Mouse (Mus musculus) right cerebral cortex, postnatal 10 days (tissue): ENCODE measurements at regions not wholly inside any gene's neighbourhood (a gene's known extent, or its start where the extent isn't known, plus 50 kb on each side); places are given as distances from the start of the nearest gene placed in this dataset.
A peak's percentile ranks its signal among the peaks of the same experiment; 100 is the strongest.
"Not testable (repeated sequence)": the region's sequence is repeated elsewhere in the genome, so short reads cannot be mapped to it uniquely, and the experiment has no call there.

Source experiments
- DNase-seq, 2 experiments: peaks; one replicate each; pipeline ENCODE4 v3.0.0; 2021; ENCODE audit warnings: low spot score in 2 of 2

GRCm38 (mm10) chr13:107774499-107774898 lies 269.7 kb upstream of the Smim15 start:
- DNase-seq, result not testable (repeated sequence)

DNA sequence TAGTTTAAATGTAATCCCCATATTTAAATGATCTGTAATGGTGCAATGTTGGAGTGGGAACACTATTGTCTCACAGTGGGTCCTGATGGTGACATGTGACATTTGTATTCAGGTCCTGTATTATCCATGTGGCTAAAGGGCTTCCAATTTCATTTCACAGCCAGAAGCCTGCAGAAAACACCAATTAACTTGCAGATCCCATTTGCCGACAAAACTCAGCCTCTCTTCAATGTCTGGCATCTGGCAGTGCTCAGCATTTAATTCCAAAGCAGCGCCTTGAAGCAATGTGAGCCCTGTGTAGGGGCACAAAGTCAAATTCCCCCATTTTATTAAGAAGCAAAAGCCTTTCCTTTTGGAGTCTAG lies 277.0 kb upstream of the Smim15 start:
- peak; percentile 45 to 48 for DNase-seq

DNA sequence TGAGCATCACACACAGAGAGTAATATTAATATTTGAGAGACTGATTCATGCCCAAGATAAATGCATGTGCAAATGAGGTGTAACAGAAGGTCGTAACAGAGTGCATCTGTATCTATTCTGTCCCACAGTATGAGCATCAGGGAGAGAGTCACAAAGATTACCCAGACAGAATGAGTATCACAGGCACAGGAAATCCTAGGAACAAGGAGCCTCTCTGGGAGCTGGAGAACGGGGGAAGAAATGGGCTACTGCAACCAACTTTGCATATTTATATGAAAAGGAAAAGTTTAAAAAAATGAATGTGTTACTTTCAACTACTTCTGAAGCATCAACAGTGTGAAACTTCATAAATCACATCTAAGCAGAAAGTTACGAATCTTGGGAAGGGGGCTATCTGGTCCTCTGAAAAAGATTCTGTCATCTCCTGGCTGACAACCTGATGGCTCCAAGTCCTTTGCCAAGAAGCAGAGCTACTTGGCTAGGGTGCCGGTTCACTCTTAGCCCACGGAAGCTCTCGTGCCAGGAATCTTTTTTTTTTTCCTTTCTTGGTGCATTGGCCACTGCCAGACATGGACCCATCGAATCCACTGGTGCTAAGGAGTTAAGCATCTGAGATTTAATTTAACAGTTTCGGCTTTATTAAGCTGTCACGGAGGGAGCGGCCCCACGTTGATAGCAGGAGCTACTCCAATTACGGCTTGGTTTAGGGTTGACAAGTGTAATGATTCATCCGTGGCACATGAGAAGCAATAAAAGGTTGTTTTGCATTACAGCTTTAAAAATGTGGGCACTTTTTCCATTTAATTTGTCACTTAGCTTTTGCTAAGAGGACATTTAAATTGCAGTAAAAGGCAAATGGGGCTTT lies 277.6 kb upstream of the Smim15 start:
- DNase-seq, result peak; percentile 63 to 69

DNA sequence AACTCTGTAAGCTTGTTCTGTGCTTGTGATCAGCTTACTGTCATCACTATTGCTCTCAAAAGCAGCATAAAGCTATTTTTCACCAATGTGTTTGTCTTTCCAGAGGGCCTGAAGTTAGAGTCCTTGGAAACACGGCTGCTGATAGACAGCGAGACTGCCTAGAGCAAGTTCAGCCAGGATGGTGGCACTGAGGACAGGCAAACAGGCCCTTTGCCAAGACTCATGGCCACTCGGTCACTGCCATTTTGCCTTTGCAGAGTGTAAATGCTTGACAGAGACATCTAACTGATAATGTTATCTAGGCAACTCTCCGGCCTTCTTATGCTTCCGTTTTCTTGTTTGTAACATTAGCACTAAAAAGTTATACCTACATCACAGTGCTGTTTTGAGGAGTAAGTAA lies 280.3 kb upstream of the Smim15 start:
- DNase-seq, result no peak

DNA sequence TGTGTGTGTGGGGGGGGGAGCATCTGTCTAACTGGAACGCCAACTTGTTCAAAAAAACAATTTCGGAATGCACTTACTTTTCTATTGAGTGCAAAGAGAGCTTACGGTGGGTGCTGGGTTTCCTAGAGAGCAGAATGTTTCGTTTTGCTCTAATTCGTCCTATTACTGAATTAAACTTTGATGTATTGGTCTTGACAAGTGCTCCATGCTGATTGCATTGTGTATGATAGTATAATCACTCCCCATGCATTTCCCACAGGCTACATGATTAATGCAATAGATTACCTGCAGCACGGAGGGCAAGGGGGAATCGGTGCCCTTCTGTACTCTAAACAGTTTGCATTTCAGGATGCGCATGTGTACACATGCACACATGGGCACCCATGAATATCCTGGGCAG lies 283.7 kb upstream of the Smim15 start:
- no peak for DNase-seq

GRCm38 (mm10) chr13:107758327-107759095 lies 285.7 kb upstream of the Smim15 start:
- no peak for DNase-seq

DNA sequence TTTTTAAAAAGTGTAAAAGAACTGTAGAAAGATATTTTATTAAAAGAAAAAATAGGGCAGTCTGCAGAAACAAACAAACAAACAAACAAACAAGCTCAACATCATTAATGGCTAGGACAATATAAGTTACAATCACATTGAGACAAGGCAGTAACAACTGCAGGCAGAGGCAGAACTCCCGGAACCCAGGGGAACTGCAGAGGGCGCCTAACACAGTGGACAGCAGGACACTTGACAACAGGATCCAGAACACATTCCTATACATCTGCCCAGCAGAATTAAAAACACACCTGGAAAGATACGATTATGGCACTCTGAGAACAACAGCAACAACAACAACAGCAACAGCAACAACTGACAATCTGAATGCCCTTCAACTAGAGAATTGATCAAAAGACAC lies 291.5 kb upstream of the Smim15 start:
- DNase-seq, result no peak

GRCm38 (mm10) chr13:107743464-107744218 lies 300.6 kb upstream of the Smim15 start:
- no peak for DNase-seq

- DNase-seq, result no peak
These were observed 307.7 kb upstream of the Smim15 start for GRCm38 (mm10) chr13:107736581-107736980.

GRCm38 (mm10) chr13:107734161-107734905 lies 309.9 kb upstream of the Smim15 start:
- no peak for DNase-seq

DNA sequence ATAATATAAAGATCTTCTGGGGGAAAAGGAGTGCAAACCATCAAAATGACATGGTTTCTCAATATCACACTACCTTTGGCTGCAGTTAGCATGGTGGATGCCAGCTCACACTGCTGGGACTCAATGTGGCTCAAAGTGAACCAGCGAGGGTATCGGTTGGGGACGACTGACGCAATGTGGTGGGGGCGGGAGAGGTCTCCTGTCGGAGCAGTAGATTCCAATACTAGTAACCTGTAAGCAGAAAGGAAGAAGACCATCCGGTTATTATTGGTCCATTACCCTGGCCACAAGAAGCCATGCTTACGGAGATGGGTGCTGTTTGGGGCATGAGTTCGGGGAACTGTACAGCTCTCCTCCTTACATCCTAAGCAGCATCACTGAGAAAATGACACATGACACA lies 313.3 kb upstream of the Smim15 start:
- no peak for DNase-seq

DNA sequence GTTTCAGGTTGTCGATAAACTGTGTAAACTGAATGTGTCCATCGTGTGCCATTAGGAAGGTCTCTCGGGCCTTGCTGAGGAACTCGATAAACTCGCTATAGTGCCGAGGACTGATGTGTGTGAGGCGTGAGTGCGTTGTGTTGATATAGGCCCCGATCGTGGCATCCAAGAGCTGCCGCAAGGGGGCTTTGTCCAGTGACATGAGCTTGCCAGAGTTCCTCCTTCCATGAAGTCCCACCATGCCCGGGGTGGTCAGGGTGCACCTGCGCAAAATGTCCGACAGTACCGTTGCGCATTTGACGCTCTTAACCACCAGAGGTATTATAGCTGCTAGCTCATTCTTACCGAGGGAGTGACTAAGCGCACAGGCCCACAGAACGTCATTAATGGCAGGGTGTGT lies 317.8 kb upstream of the Smim15 start:
- no peak for DNase-seq

- no peak for DNase-seq
These were observed 322.3 kb upstream of the Smim15 start for GRCm38 (mm10) chr13:107721901-107722300.

DNA sequence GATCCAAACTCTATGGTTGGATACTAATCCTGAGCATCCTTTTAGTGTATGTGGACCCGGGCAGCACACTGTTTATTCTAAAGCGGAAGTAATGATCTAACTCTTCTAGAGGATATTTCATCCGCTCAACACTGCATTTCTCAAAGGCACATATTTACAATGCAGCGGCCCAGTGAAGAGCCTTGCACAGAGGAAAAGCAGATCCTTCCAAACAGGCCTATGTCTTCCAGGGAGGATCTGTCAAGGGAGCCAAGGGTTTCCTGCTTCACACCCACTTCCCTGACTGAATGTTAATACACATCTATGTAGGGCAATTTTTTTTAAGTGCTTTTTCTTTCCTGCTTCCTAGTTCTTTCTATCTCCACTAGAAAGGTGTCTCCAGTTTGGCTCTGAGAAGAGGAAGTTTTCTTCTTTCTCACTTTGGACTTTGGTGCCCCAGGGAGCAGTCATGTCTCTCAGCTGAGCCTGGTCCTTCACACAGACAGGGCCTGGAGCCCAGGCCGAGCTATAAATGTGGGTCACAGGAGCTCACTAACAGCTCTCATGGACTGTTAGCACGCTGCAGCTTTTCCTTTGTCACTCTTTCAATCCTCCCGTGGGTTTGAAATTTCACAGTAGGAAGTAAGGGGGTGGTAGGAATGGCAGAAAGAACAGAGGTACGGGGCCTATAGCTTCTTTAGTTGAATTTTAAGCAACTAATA lies 323.2 kb upstream of the Smim15 start:
- DNase-seq, result no peak

DNA sequence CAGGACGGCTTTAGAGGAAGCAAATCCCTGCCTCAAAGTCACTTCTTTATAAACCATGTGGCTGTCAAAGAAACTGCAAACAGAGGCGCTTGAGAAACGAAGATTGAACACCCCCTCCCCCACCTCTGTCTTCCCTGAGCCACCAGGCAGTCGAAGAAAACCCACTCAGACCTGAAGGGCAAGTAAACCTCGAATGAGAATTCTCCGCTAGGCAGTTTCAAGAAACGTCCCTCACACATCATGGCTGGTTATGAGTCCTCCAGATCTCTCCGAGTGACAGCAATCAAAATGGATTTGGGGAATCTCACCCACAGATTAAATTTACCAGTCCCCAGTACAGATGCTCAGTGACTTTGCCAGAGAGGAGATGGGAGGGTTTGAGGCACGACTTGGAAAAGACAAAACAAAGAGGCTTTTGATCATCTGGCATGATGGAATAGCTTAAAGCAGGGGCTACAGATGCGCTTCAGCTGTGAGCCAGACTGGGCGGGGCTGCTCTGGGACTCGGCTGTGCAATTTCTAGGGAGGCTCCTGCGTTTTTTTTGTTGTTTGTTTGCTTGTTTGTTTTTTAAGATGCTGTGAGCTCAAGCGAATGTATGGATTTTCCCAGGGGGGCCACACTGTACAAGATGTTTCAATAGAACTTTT lies 325.1 kb upstream of the Smim15 start:
- peak in 1 of 2 experiments; percentile 40 for DNase-seq

DNA sequence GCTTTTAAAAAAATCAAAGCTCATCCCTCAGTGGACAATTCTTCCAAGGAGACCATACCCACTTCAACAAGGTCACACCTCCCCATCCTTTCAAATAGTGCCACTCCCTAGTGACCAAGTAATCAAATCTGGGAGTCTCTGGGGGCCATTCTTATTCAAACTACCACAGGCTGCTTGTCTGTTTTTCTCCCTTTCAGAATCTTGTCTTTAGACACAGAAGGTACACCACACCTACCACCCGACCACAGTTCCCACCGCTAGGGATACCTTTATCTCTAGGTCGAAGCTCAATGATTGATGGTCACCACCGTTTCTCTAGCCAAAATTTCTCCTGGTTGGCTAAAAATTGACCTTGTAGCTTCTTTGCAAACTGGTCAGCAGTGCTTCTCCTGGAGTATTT lies 328.6 kb upstream of the Smim15 start:
- no peak for DNase-seq

DNA sequence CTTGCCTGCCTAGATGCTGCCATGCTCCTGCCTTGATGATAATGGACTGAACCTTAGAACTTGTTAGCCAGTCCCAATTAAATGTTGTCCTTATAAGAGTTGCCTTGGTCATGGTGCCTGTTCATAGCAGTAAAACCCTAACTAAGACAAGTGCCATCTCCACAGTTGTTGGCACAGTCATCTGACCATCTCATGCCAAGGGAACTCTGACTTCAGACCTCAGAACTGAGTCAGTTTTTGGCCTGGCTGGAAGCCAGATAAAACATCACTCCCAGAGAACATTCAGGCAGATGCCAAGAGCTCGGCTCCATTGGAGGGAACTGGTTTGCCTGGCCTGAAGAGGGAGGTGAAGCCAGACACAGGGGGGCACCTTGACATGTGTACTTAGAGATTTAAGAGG lies 330.2 kb upstream of the Smim15 start:
- no peak for DNase-seq

DNA sequence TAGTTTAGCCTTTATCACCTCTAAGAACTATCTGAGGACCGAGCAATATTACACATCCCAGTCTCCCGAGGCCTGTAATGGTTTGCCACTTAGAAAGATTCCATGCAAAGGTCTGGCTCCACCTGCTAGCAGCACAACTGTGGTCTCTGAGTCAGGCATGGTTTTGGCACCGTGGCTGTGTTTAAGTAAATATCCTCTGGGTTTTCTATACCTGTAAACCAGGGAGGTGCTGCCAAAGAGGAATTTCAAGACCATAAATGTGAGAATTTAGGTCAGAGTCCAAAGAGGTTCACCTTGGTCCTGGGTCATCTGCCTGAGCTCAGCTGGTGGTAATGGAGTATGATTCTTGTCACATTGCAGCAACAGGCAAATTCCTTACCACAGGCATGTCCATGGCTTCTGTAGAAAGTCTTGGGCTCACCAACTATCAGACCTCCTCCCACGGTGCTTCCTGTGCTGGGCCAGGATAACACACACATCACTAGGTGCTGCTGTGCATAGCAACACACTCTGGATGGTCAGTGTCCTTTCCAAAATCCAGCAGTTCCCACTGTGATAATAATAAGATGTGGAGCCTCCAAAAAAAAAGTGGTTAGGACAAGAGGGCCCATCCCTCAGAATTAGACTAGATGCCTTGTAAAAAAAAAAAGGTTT lies 332.8 kb upstream of the Smim15 start:
- DNase-seq, result no peak

DNA sequence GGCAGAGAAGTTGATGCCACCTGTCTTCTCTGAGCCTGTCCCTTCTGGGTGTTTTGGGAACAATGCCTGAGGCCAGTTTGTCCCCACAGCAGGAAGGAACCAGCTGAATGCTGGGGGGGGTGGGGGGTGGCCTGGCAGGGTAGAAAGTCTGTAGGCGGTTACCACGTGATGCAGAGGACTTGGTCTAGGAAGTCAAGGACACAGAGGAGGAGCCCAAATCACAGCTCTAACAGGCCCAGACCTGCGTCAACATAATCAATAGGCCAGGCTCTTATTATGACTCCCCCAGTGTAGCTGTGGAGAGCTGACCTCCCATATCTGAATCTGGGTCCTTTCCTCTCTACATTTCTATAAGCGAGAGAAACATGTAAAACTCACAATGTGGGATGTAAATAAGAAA lies 333.9 kb upstream of the Smim15 start:
- no peak for DNase-seq

- no peak for DNase-seq
These were observed 334.4 kb upstream of the Smim15 start for GRCm38 (mm10) chr13:107709828-107710227.
